Mouse (Mus musculus) forebrain, embryonic 11.5 days (tissue): ENCODE data around the gene Pdzd3. TPM values are rescaled to one million over a fixed set of nuclear protein-coding genes. Genes with fewer than 3 reads are reported as not detected.

Source experiments
- ATAC-seq: fragments of 200-750 bp; cut with Nextera tagmentation; replicated peaks from 2 replicates; pipeline ENCODE4 v1.8.0; 2017; ENCODE audit warnings: moderate TSS enrichment; ENCODE audit not compliant: low FRiP score
- DNase-seq: peaks from one replicate; pipeline ENCODE4 v3.0.0-alpha.2; 2017; ENCODE audit warnings: low spot score
- H3K27ac ChIP-seq: fragments of 300-500 bp; sonication (generic); 2 replicates; pipeline ENCODE4 v1.5.1; 2014; ENCODE audit warnings: low read depth, low read length
- H3K27me3 ChIP-seq: fragments of 300-500 bp; sonication (generic); 2 replicates; pipeline ENCODE4 v1.6.1; 2014; ENCODE audit warnings: mild to moderate bottlenecking, low read length, mixed read lengths; ENCODE audit not compliant: control insufficient read depth, insufficient read depth
- H3K36me3 ChIP-seq: fragments of 300-500 bp; sonication (generic); 2 replicates; pipeline ENCODE4 v1.6.1; 2014; ENCODE audit warnings: mild to moderate bottlenecking, low read length, moderate library complexity, mixed read lengths; ENCODE audit not compliant: control insufficient read depth, insufficient read depth
- H3K4me1 ChIP-seq: fragments of 300-500 bp; sonication (generic); replicated peaks from 2 replicates; pipeline ENCODE4 v1.6.1; 2014; ENCODE audit warnings: low read length, mixed read lengths; ENCODE audit not compliant: control insufficient read depth, insufficient read depth
- H3K4me2 ChIP-seq: fragments of 300-500 bp; sonication (generic); 2 replicates; pipeline ENCODE4 v1.6.1; 2014; ENCODE audit warnings: low read depth, mild to moderate bottlenecking, low read length, moderate library complexity, mixed read lengths; ENCODE audit not compliant: severe bottlenecking
- H3K4me3 ChIP-seq: fragments of 300-500 bp; sonication (generic); 2 replicates; pipeline ENCODE4 v1.5.1; 2014; ENCODE audit warnings: low read depth, low read length
- H3K9ac ChIP-seq: fragments of 300-500 bp; sonication (generic); 2 replicates; pipeline ENCODE4 v1.6.1; 2014; ENCODE audit warnings: low read length
- H3K9me3 ChIP-seq: fragments of 300-500 bp; sonication (generic); 2 replicates; pipeline ENCODE4 v1.6.1; 2016; ENCODE audit warnings: low read length, mixed read lengths; ENCODE audit not compliant: control insufficient read depth
- WGBS: fragments of 180-500 bp; shearing (Covaris S2); extraction: QIAGEN DNeasy Blood & Tissue Kit; methylation state at CpG from one replicate; pipeline ENCODE4 v1.1.7; 2014; 5-methylcytosine and 5-hydroxymethylcytosine counted together
- polyA plus RNA-seq: library from polyadenylated mRNA; unstranded; fragments of >200 nt; fragmentation: Nextera tagmentation; extraction: Ambion mirVana; gene quantifications from 2 replicates; pipeline ENCODE4 v1.2.1, GENCODE M21; 2014

The Pdzd3 gene
- polyA plus RNA-seq, 1 experiment from 2014 or later = 0.16 TPM

GRCm38 (mm10) chr9:44243621-44244020 is 7.7 kb downstream of the Pdzd3 start:
- no peaks in the 10 kb centered on the region for H3K9me3 ChIP-seq
- ATAC-seq (no peak), DNase-seq (no peak)
- no peaks in the 10 kb centered on the region for H3K36me3 ChIP-seq
- H3K9ac ChIP-seq = no peak overlapping the region
- H3K4me2 ChIP-seq = no peak overlapping the region
- H3K27ac ChIP-seq = no peak overlapping the region
- no peaks in the 10 kb centered on the region for H3K4me1 ChIP-seq
- 76% methylated on average over 2 of the region's 2 CpGs for WGBS
- no peaks in the 10 kb centered on the region for H3K27me3 ChIP-seq
- H3K4me3 ChIP-seq = no peak overlapping the region

GRCm38 (mm10) chr9:44241418-44241817 is 9.9 kb downstream of the Pdzd3 start:
- ATAC-seq (no peak), DNase-seq (no peak)
- Histone ChIP-seq H3K9ac (no peak overlapping the region), H3K4me2 (no peak overlapping the region), H3K4me3 (no peak overlapping the region), H3K36me3 (no peaks in the 10 kb centered on the region), H3K27me3 (no peaks in the 10 kb centered on the region), H3K27ac (no peak overlapping the region), H3K9me3 (no peaks in the 10 kb centered on the region), H3K4me1 (no peaks in the 10 kb centered on the region)
- WGBS = 78% methylated on average over 9 of the region's 9 CpGs

GRCm38 (mm10) chr9:44240911-44241310 is 10.4 kb downstream of the Pdzd3 start:
- Histone ChIP-seq H3K27me3 (no peaks in the 10 kb centered on the region), H3K9me3 (no peaks in the 10 kb centered on the region), H3K4me2 (no peak overlapping the region), H3K36me3 (no peaks in the 10 kb centered on the region), H3K4me3 (no peak overlapping the region), H3K4me1 (no peaks in the 10 kb centered on the region), H3K9ac (no peak overlapping the region), H3K27ac (no peak overlapping the region)
- ATAC-seq (no peak), DNase-seq (no peak)
- 52% methylated on average over 5 of the region's 5 CpGs for WGBS

- DNase-seq = no peak
- H3K4me2 ChIP-seq = no peak within 1 kb of the TSS
- 55% methylated on average over 2 of the region's 2 CpGs for WGBS
Observed at GRCm38 (mm10) chr9:44240399-44240798, 10.9 kb downstream of the Pdzd3 start, which contains the start of gene Ccdc153. TSS of gene Ccdc153 (plus strand) at chr9:44240676.

GRCm38 (mm10) chr9:44239447-44239846 is 11.8 kb downstream of the Pdzd3 start:
- Histone ChIP-seq H3K4me3 (no peak overlapping the region), H3K9me3 (no peaks in the 10 kb centered on the region), H3K4me2 (no peak overlapping the region), H3K36me3 (no peaks in the 10 kb centered on the region), H3K9ac (no peak overlapping the region), H3K27ac (no peak overlapping the region), H3K4me1 (no peaks in the 10 kb centered on the region), H3K27me3 (no peaks in the 10 kb centered on the region)
- 12% methylated on average over 5 of the region's 5 CpGs for WGBS
- DNase-seq (peak; percentile 75), ATAC-seq (no peak)

More at GRCm38 (mm10) chr9:44240399-44240798, 10.9 kb downstream of the Pdzd3 start, which contains the start of gene Ccdc153:
- Histone ChIP-seq H3K27ac (no peak within 1 kb of the TSS), H3K27me3 (no peaks in the 10 kb centered on the region), H3K9me3 (no peaks in the 10 kb centered on the region), H3K4me3 (no peak within 1 kb of the TSS), H3K4me1 (no peaks in the 10 kb centered on the region), H3K9ac (no peak within 1 kb of the TSS), H3K36me3 (no peaks in the 10 kb centered on the region)
- no peak for ATAC-seq

GRCm38 (mm10) chr9:44238501-44239190 is 12.6 kb downstream of the Pdzd3 start:
- Histone ChIP-seq H3K9me3 (no peaks in the 10 kb centered on the region), H3K4me3 (no peak overlapping the region), H3K4me1 (no peaks in the 10 kb centered on the region), H3K4me2 (no peak overlapping the region), H3K9ac (no peak overlapping the region), H3K36me3 (no peaks in the 10 kb centered on the region), H3K27ac (no peak overlapping the region), H3K27me3 (no peaks in the 10 kb centered on the region)
- ATAC-seq = no peak
- DNase-seq = no peak
- 82% methylated on average over 17 of the region's 17 CpGs for WGBS

GRCm38 (mm10) chr9:44237128-44237527 is 14.1 kb downstream of the Pdzd3 start:
- H3K9me3 ChIP-seq = no peaks in the 10 kb centered on the region
- no peak overlapping the region for H3K9ac ChIP-seq
- no peaks in the 10 kb centered on the region for H3K36me3 ChIP-seq
- H3K4me2 ChIP-seq = no peak overlapping the region
- no peaks in the 10 kb centered on the region for H3K4me1 ChIP-seq
- WGBS = 81% methylated on average over 4 of the region's 4 CpGs
- H3K27me3 ChIP-seq = no peaks in the 10 kb centered on the region
- H3K4me3 ChIP-seq = no peak overlapping the region
- no peak for ATAC-seq
- H3K27ac ChIP-seq = no peak overlapping the region
- DNase-seq = no peak

- no peaks in the 10 kb centered on the region for H3K27me3 ChIP-seq
- H3K4me2 ChIP-seq = no peak overlapping the region
- no peaks in the 10 kb centered on the region; the same call in 1 of the 2 replicates for H3K4me1 ChIP-seq
- no peak for DNase-seq
- no peak overlapping the region for H3K27ac ChIP-seq
- 63% methylated on average over 4 of the region's 4 CpGs for WGBS
- H3K9ac ChIP-seq = no peak overlapping the region
- H3K36me3 ChIP-seq = no peaks in the 10 kb centered on the region
- ATAC-seq = no peak
- no peaks in the 10 kb centered on the region for H3K9me3 ChIP-seq
- H3K4me3 ChIP-seq = no peak overlapping the region
Observed at GRCm38 (mm10) chr9:44236601-44237000, 14.7 kb downstream of the Pdzd3 start.
